Mouse (Mus musculus) cerebellum, adult 11-12 months (tissue): Measurements from ENCODE around the gene Ltbp1.

Source experiments
- DNase-seq: peaks from one replicate; pipeline ENCODE4 v3.0.0; 2022

The Ltbp1 gene

DNA sequence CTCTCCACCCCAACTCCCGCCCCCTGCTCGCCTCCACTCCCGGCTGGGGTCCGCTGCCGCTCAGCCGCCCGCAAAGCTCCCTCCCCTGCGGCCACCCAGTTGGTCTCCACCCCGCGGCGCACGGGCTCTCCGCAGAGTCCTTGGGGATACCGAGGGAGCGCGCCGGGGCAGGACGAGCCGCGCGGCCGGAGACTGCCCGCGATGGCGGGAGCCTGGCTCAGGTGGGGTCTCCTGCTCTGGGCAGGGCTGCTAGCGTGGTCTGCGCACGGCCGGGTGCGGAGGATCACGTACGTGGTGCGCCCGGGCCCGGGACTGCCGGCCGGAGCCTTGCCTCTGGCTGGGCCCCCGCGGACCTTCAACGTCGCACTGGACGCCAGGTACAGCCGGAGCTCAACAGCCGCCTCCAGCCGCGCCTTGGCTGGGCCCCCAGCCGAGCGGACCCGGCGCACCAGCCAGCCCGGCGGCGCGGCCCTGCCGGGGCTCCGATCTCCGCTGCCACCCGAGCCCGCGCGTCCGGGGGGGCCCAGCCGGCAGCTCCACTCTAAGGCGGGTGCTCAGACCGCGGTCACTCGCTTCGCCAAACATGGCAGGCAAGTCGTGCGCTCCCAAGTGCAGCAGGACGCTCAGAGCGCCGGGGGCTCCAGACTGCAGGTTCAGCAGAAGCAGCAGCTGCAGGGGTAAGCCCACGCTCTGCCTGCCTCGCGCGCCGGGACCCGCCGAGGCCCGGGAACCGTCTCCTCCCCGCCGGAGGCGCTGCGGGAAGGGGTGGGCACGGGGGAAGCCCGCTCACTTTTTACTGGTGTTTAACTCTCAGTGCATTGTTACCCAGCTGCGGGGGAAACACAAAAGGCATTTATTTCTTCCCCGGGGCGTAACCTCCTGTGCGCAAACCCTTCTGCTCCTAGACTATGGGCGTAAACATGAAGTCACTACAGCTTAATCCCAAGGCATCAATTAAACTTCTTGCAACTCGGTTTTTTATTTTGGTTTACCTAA lies 615 bp downstream of the Ltbp1 start:
- no peak for DNase-seq

DNA sequence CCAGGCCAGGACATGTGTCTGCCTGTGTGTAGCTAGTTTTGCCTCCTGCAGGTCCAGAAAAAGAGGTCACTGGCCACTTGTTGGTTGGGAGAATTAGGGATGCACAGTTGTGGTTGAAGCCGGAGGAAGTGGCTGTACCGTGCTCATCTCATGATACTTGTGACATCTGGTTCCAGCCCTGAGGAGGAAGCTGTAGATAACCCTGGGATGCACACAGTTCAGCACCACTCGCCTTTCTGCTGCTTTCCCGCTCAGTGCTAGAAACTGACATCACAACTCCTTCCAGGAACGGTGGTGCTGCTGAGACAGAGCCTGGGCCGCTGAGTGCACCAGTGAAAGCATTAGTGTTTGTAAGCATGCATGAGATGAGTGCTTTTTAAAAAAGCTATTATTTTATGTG lies 5.6 kb downstream of the Ltbp1 start:
- no peak for DNase-seq

DNA sequence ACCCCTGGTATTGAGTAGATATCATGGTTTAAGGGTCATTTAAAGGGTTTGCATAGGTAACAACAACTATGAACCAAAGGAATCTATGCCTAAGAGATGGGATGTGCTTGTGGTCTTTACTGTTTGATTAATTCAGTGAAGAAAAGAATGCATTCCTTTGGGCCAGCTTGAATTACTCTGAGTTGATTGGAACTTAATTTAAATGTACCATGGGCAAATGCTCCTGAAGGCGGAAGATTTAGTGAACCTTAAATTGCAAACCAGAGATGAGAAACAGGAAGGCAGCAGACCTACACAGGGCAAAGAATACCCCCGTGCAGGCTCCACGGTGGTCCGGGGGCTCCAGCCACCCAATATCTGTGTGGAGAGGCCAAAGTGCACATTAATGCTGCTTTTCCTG lies 7.8 kb downstream of the Ltbp1 start:
- DNase-seq = no peak

DNA sequence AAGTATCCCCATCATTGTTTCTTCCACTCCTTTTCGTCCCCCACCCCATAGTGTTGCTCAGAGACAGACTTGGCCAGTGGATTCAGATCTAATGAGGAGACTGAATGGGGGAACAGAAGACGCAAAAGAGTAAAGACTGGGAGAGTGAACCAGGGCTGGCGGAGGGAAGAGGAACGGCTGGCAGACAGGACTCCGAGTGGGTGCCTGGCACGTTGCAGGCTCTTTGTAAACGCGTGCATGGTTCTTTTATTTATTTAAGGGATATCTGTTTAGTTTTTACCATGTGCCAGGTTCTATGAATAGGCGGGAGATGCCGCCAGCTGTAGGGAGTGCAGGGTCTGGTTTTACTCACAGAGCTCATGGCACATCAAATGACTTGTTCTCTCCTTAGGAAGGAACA lies 8.5 kb downstream of the Ltbp1 start:
- no peak for DNase-seq

DNA sequence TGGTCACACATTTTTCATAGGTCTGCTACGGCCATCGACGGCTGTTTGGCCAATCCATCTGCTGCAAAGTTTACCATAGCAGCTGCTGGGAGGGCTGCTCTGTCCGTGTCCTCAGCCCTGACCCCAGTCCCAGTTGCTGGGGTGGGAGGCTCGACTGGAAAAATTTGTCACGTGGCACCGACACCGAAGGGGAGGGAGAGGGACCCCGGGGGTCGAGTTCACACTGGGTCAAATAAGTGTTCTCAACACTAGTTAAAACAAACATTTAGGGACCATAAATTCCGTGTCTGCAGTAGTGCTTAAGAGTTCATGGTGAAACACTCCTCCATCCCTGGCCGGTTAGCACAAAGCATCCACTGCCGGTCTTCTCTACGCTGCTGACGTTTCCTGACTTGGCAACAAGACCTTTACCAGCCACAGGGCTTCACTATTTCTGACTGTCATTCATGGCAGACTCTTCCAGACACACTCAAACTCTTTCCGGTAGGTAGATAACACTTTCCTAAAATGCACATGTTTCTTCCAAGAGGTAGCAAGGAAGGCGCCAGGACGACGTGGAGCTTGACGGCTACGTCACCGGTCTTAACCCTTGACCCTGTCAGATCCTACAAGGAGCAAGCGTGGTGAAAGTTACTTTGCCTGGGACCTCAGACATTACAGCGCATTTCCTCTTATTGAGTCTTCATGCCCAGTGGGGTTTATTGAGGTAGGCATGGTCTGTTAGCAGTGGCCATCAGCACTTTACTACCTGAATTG lies 9.4 kb downstream of the Ltbp1 start:
- DNase-seq = no peak

DNA sequence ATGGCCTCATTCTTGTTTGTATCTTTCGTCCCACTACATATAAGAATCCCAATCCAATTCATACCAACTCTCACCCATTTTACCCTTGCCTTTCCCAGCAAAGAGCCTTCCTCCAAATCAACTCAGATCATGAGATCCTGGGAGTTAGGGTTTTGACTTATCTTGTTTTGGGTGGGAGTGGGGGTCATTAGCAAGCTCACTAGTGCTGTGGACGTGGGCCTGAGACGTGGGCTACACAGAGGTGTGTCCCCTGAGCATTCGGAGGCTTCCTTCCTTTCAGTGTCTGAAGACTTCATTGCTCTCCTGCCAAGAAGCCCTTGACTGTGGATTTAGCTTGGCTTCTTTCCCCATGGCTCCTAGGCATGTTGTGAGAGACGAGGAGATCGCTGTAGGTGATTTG lies 10.2 kb downstream of the Ltbp1 start:
- no peak for DNase-seq

DNA sequence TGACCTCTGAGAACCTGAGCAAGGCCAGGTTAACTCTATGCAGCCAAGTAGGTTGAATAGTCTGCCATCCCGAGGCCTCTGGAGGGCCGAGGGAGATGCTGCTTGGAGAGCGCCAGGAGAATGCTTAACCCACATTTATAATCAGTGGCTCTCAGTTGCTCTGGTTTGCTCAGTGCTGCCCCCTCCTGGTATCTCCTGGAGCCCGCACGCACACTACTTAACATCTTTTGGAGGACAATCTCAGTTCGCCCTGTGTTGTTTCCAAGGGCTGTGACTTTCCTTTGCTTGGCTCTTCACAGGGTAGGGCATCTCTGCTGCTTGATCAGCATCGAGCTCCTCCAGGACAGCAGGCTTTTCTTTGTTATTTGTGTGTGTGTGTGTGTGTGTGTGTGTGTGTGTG lies 12.1 kb downstream of the Ltbp1 start:
- DNase-seq = no peak

DNA sequence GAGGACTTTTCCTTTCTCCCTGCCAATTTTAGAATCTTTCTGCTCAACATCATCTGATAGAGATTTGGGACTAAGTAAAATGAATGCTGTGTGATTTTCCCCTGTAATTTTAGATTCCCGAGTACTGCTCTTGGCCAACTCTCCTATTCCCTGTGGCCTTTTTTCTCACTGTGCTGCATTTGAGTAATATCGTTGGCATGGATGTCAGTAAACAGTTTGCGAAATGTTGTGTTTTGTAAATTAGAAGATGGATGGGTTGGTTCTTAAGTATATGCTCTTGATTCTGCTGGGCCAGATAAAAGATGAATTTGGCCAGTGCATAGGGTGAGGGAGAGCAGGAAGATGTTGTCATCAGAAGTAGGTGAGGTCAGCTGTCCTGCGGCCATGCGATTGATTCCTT lies 12.8 kb downstream of the Ltbp1 start:
- DNase-seq = no peak

DNA sequence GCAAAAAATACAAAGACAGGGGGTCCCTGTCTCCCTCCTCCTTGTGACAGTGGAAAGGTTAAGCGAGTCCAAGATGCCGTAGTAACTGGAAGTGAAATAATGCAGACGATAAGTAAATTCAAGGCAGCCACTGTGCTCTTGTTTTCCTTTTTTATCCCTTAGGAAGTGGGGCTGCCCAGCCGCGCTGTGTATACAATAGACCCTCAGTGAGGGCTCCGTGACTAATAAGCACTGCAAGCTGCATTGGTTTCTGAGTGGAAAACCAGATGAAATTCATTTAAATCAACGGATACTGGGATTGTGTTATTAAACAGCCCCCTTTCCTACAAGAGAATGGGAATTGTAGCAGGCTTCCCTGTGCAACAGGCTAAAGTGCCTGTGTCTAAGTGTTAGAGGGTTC lies 14.7 kb downstream of the Ltbp1 start:
- DNase-seq = no peak

DNA sequence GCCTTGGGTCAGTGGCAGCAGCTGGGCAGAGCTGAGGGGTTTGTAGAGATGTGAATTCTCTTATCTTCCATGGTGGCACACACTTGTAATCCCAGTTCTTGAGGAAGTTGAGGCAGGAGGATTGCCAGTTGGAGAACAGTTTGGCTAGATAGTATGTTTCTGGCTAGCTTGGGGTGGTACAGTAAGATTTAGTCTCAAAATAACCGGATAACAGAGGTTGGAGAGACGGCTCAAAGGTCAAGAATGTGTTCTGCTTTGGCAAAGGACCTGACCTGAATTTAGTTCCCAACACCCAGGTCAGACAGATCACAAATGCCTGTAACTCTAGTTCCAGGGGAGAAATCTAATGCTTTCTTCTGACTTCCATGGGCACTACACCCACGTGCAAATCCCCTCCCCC lies 15.3 kb downstream of the Ltbp1 start:
- no peak for DNase-seq

DNA sequence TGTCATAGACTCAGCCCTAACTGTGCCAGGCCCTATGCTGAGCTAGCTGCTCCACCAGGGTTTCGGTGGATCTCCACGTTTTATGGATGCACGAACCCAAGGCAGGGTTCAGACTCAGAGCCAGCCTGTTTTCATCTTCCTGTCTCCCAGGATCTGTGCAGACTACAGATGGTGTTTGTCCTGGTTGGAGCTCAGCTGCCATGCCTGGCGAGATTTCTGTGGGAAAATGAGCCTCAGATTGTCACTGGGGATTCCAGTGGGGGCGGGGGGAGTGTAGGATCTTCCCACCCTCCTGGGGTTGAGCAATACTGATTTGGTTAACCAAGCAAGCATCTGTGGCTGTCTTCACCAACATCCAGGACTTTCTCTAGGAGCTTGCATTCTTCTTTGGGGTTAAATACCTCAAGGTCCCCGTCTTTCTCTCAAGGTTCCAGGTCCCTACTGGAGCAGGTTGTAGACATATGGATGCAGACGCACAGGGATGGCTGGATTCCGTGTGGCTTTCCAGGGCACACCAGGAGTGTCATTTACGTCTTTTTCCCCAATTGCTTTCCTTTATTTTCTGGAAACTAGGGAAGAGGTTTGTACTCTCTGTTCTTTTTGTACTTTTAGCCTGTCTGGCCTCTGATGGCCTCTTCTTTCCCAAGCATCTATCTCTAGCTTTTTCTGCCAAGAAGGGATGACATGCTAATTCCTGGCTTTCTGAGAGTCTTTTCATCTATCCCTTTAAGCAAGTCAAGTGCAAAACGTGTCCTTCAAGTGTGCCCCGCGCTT lies 22.2 kb downstream of the Ltbp1 start:
- DNase-seq = no peak

DNA sequence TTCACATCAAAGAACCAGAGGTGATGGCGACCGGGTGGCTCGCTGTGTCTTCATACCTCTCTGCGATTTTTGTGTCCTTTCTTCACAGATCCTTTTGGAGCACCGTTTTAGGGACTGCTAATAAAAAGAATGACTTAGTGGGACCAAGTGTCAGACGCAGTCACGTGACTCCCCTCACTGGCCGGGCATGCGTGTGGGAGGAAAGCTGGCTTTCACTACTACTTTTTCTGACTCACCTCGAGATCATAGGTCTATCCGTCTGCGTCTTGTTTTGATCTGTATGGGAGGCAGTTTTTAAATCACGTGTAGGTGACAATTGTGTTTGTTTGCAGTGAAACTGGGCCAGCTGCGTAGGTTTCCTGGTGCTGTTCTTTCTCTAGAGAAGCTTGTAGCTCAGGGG lies 28.0 kb downstream of the Ltbp1 start:
- no peak for DNase-seq

DNA sequence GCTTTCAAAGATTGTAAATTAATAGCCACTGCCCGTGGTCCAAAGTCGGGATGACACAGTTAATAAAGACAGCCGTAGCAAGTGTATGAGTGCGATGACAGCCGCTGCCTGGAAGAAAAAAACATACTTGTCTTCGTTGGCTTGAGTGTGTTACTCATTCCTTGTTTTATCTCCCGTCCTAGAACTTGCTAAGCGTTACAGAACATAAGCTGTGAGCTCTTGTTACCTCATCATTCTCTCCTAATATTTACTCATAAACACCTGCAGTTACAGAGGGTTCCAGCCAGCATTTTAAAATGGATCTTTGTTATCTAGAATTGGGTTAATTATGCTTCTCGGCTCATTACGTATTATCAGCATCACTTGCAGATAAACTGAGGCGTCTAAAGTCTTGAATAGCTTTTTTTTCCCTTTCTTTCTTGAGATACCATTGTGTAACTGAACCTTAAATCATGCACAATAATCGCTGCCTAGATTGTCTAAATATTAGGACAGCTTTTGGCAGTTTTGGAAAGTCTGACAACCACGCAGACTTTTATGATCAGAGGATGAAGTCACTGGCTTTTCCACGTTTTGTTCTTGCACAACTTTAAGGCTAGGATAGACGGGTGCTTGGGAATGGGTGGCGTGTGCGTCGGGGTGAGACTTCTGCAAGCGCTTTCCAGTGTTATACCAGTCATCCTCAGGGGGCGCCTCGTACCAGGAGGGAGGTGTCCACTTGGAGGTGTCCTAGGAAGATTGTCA lies 28.7 kb downstream of the Ltbp1 start:
- DNase-seq = no peak

DNA sequence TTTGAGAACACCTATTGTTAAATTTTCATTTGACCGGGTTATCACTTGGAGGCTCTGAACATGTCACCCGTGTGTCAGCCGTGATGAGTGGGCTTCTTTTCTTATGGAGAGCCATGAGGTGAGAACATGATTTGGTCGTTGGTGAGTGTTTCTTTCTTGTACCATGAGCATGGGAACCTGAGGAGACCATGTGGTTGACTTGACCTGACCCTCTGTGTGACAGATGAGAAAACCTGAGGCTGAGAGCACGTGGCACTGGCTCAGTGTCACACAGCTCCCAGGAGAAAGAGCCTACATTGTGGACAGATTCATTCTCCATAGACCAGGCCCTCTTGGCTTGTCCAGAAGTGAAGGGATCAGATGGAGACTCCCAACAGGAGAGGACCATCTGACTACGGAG lies 31.5 kb downstream of the Ltbp1 start:
- no peak for DNase-seq

DNA sequence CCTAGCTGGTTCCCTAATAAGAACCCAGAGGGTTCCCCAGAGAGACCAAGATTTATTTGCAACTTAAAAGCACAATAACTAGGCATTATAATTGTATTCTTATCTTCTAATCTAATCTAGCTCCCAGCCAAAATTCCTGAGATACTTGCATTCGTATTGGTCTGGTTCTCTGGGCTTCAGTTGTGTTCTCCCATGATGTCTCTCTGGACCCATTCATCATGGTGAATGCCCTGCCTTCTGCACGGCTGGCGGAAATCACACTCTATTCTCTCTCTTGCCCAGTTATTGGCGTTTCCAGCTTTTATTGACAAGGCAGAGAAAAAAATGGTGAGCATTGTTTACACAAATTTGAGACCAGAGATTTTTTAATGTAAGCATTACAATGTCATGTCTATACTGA lies 33.6 kb downstream of the Ltbp1 start:
- DNase-seq = no peak

DNA sequence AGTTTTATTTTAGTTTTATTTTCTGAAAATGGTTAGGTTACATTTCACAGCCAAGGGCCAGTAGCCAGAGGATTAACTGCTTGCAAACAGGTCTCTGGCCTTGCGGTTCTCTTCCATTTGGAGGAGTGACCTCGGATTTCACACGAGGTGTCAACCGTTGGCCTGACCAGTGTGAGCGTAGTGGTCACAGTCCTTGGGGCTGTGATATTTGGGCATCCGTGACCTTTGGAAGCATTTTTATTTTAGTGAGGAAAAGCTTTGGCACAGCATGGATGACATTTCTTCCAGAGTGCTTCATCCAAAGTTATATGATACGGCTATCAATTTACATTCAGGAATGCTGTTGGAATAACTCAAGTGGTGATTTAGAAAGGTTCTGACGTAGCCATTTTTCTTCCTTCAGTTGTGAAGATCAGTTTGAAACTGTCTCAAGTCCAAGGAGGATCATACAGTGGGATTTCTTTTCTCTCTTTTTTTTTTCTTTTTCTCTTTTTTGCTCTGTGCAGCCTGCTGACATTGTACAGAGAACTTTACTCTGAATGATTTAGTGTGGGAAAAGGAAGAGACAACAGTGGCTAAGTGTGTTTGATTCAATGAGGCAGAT lies 44.1 kb downstream of the Ltbp1 start:
- no peak for DNase-seq

DNA sequence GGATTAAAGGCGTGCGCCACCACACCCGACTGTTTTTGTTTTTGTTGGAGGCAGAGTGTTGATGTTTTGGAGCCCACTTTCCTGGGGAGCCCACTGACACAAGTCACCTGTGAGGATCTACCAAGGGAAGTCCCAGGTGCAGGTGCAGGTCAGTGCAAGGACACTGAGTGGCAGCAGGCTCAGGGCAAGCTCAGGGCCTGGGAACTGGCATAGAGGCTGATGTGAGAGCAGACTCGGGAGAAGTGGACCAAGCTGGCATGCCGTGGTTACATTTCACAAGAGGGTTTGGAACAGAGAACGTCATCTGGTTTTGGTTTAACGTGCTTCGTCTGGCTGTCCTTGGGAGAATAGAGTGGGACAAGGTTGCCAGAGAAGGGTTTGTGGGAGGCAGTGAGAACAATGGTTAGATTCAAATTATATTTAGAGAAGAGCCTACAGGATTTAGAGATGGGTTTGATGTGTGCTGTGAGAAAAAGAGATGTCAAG lies 46.1 kb downstream of the Ltbp1 start:
- no peak for DNase-seq

DNA sequence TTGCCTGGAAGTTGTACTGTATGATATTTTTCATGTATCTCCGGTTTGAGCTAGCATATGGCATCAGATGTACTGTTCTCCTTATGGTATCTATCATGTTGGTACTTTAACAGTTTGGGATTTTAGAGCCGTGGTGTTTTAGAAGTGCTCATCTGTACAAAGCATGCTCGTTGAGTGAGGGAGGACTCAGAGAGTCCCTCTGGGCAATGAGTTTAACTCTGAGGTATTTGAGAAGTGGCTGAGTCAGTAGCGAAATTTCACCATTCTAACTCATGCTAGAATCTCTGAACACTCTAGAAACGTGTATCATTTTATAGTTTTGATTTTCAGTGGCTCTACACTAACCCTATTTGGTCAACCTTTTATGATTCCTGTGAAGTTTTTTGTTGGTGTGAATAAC lies 49.9 kb downstream of the Ltbp1 start:
- DNase-seq = no peak

DNA sequence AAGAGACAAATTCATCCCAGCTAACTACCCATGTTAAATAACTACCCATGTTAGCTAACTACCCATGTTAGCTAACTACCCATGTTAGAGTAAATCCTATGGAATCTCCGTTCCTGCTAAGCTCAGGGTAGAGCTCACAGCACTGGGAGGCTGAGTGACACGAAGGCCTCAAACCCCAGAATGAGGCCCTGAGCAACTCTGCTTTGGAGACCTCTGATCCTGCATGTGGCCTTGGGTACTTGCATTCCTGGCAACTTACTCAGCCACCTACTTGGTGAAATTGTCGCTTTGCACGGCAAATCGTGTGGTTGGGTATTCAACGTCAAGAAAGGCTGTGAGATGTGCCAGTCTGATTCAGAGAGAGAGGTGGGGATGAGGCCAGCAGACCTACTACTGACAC lies 50.6 kb downstream of the Ltbp1 start:
- DNase-seq = no peak

DNA sequence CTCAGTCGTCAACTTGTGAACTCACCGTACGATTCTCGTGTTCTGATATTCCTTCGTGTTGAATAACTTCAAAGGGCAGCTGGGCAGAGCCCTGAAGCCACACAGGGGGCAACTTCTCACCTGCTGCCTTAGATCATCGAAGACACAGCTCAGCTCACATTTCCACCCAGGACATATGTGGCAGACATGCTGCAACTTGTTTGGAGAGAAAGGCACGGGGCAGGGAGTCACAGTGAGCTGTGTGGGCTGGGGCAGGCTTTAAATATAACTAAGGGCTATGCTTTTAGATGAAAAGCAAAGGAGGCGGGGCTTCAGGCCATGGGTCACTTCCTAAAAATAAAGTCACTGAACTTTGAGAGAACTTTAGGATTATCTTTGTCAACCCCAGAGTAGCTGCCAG lies 51.3 kb downstream of the Ltbp1 start:
- no peak for DNase-seq

DNA sequence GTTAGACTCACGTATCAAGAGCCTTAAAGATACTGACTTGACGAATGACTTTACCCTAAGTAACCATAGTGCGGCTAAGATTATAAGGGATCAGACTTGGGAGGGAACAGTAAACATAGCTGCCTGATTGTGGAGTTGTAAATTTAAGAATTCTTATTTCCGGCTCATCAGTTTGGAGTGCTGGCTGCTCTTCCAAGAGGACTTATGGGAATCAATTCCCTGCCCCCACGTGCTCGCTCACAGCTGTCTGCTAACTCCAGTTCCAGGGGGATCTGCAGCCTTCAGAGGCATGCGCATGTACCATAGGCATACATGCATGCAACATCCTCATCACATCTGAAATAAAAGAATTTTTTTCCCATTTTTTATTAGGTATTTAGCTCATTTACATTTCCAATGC lies 61.0 kb downstream of the Ltbp1 start:
- DNase-seq = no peak

DNA sequence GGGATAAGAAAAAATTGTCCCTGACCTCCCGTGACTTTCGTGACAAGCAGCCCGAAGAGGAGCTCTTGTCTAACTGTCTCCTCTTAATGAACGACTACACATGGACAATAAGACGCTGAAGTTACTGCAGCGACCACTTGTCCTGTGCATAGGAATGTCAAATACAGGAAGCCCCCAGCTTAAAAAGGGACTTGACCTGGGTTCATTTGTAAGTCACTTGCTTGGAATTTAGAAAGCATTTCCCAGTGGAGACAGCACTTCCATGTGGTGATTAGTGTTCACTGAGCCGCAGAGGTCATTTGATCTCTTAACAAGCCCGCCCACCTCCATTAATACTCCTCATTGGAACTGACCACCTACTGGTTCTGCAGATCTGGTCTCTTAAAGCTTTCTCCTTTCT lies 61.9 kb downstream of the Ltbp1 start:
- no peak for DNase-seq
